Mouse (Mus musculus) lung, embryonic 14.5 days (tissue): ENCODE measurements around the gene Prima1. TPM values are rescaled to one million over a fixed set of nuclear protein-coding genes. Genes with fewer than 3 reads are reported as not detected.
A peak's percentile ranks its signal among the peaks of the same experiment; 100 is the strongest.

Source experiments
- ATAC-seq: fragments of 200-750 bp; cut with Nextera tagmentation; 2 replicates; pipeline ENCODE4 v1.8.0; 2017; ENCODE audit warnings: mild to moderate bottlenecking, moderate TSS enrichment, moderate library complexity; ENCODE audit not compliant: insufficient read depth
- DNase-seq: peaks from one replicate; pipeline ENCODE4 v3.0.0-alpha.2; 2015
- H3K27ac ChIP-seq: fragments of 300-500 bp; sonication (generic); 2 replicates; pipeline ENCODE4 v1.5.1; 2014; ENCODE audit warnings: low read depth, mild to moderate bottlenecking, moderate library complexity
- H3K27me3 ChIP-seq: fragments of 300-500 bp; sonication (generic); 2 replicates; pipeline ENCODE4 v1.6.1; 2014; ENCODE audit warnings: low read length, control low read depth; ENCODE audit not compliant: insufficient read depth
- H3K36me3 ChIP-seq: fragments of 300-500 bp; sonication (generic); 2 replicates; pipeline ENCODE4 v1.6.1; 2014; ENCODE audit warnings: control low read depth; ENCODE audit not compliant: insufficient read depth
- H3K4me1 ChIP-seq: fragments of 300-500 bp; sonication (generic); 2 replicates; pipeline ENCODE4 v1.6.1; 2014; ENCODE audit warnings: antibody characterized with exemption, control low read depth; ENCODE audit not compliant: insufficient read depth
- H3K4me2 ChIP-seq: fragments of 300-500 bp; sonication (generic); 2 replicates; pipeline ENCODE4 v1.6.1; 2014; ENCODE audit warnings: mild to moderate bottlenecking
- H3K4me3 ChIP-seq: fragments of 300-500 bp; sonication (generic); 2 replicates; pipeline ENCODE4 v1.5.1; 2014; ENCODE audit warnings: low read depth, low read length
- H3K9ac ChIP-seq: fragments of 300-500 bp; sonication (generic); 2 replicates; pipeline ENCODE4 v1.6.1; 2014
- H3K9me3 ChIP-seq: fragments of 300-500 bp; sonication (generic); 2 replicates; pipeline ENCODE4 v1.6.1; 2016; ENCODE audit warnings: low read depth, low read length, control low read depth
- CTCF ChIP-seq: IDR thresholded peaks from 2 replicates; pipeline ENCODE4 v1.5.1; 2016; ENCODE audit warnings: antibody characterized with exemption, low read depth
- WGBS: fragments of 180-500 bp; shearing (Covaris S2); extraction: QIAGEN DNeasy Blood & Tissue Kit; methylation state at CpG from one replicate; pipeline ENCODE4 v1.1.7; 2014; 5-methylcytosine and 5-hydroxymethylcytosine counted together
- polyA plus RNA-seq: library from polyadenylated mRNA; unstranded; fragments of >200 nt; fragmentation: Nextera tagmentation; extraction: Ambion mirVana; gene quantifications from 2 replicates; pipeline ENCODE4 v1.2.1, GENCODE M21; 2014

Prima1 gene
- 0.28 TPM in 1 of 2 replicates, not detected in the other for polyA plus RNA-seq

DNA sequence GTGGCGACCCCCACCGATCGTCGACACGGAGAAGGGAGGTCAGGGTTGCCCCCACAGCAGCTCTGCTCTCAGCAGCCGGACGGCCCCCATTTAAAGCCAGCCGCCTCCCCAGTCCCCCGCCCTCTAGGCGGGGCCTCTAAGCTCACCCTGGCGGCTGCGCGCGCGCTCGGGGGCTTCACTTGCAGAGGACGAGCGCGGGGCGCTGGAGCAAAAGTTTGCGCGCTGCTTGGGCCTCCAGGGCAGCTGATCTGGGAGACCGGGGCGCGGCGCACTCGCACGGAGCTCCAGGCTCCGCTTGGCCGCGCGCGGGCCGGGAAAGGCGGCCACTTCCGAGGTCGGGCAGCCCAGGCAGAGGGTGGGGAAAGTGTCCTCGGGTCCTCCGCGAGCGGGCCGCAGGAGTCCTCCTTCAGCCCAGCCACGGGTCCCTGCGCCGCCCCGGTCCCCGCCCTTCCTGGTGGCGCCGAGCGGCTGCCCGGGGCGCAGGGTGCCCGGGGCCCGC is at the start of gene Prima1:
Prima1 (minus strand) TSS at position 68 of the 499 bp plus-strand sequence.
- ATAC-seq = peak; percentile 88
- no peak for TF ChIP-seq CTCF
- Histone ChIP-seq H3K9me3 (no peaks in the 10 kb centered on the region), H3K36me3 (no peaks in the 10 kb centered on the region), H3K4me2 (peak within 1 kb of the TSS; percentile 89), H3K27me3 (peaks cover 20% of the 10 kb centered on the region), H3K9ac (peak within 1 kb of the TSS; percentile 68), H3K4me1 (no peaks in the 10 kb centered on the region), H3K27ac (peak within 1 kb of the TSS; percentile 63; the same call in 1 of the 2 replicates), H3K4me3 (peak within 1 kb of the TSS; percentile 61)
- WGBS = under 1% methylated on average over 53 of the region's 54 CpGs
- peak; percentile 89 for DNase-seq

GRCm38 (mm10) chr12:103287276-103287675 is 45.3 kb upstream of the Prima1 start:
- Histone ChIP-seq H3K36me3 (no peaks in the 10 kb centered on the region), H3K4me1 (no peaks in the 10 kb centered on the region), H3K9me3 (no peaks in the 10 kb centered on the region), H3K27me3 (no peaks in the 10 kb centered on the region), H3K4me3 (no peak overlapping the region), H3K9ac (no peak overlapping the region), H3K27ac (no peak overlapping the region), H3K4me2 (no peak overlapping the region)
- DNase-seq = no peak
- 75% methylated on average over 4 of the region's 4 CpGs for WGBS
- no peak for TF ChIP-seq CTCF
- no peak for ATAC-seq

DNA sequence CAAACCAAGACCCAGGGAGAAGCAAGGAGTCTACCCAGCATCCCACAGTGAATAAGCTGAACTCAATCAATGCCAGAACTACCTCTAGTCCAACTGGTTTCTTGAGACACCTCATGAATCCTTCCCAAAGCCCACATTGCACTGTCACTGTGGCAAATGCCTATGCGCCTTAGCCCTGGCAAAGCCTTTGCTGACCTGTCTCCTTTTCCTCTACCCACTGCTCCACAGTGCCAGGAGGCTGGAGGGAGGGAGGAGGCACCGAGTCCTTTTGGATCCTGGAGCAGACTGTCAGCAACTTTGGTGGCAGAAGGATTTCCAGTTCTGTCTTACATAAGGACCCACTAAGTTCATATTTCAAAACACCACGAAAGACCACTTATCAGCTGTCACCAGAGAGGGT is 41.5 kb upstream of the Prima1 start:
- Histone ChIP-seq H3K9me3 (no peaks in the 10 kb centered on the region), H3K36me3 (no peaks in the 10 kb centered on the region), H3K4me2 (no peak overlapping the region), H3K27me3 (no peaks in the 10 kb centered on the region), H3K4me3 (no peak overlapping the region), H3K27ac (no peak overlapping the region), H3K4me1 (no peaks in the 10 kb centered on the region), H3K9ac (no peak overlapping the region)
- 82% methylated on average over 3 of the region's 3 CpGs for WGBS
- TF ChIP-seq CTCF = no peak
- ATAC-seq (no peak), DNase-seq (no peak)

DNA sequence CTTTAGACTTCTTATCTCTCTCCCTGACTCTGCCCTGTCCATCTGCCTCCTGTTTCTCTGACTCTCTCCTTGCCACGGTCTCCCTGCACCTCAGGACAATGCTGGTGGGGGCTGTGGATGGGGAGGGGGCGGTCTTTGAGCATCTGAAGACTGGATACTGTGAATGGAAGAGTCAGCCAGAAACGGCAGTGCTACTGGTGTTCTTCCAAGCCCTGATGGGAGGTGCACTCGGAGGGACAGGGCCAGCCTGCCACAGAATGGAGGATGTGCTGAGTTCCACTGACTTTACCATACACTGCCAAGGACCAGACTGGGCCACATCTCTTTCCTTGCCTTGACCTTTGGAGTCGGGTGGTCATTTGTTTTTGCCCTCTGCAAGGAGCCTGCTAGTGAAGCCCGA is 41.0 kb upstream of the Prima1 start:
- Histone ChIP-seq H3K27me3 (no peaks in the 10 kb centered on the region), H3K4me2 (no peak overlapping the region), H3K4me3 (no peak overlapping the region), H3K9me3 (no peaks in the 10 kb centered on the region), H3K4me1 (no peaks in the 10 kb centered on the region), H3K27ac (no peak overlapping the region), H3K9ac (no peak overlapping the region), H3K36me3 (no peaks in the 10 kb centered on the region)
- DNase-seq = no peak
- no peak for TF ChIP-seq CTCF
- 58% methylated on average over 6 of the region's 6 CpGs for WGBS
- no peak for ATAC-seq

DNA sequence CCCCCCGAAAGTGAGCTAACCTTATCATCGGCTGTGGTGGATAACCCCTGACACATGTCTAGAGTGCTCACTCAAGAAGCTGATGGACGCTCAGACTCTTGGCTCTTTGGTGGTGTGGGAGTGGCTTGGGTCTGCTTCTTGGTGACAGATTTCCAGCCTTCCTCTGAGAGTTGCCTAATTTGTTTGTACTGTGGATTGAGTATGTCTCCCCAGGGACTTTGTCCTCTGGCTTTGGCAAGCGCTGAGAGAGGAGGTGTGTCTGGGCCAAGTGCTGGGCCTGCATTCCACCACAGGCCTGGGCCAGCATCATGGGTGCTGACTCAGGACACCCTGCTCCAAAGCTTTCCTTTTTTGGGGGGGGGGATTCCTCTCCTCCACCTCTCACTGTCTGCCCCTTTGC is 40.0 kb upstream of the Prima1 start:
- no peak for TF ChIP-seq CTCF

GRCm38 (mm10) chr12:103281491-103281890 is 39.5 kb upstream of the Prima1 start:
- ATAC-seq = no peak; the same call in 1 of the 2 replicates
- DNase-seq = no peak

More for the DNA sequence above, 40.0 kb upstream of the Prima1 start:
- DNase-seq (peak; percentile 27), ATAC-seq (peak; percentile 66; the same call in 1 of the 2 replicates)
- Histone ChIP-seq H3K9ac (no peak overlapping the region), H3K9me3 (no peaks in the 10 kb centered on the region), H3K27ac (no peak overlapping the region), H3K36me3 (no peaks in the 10 kb centered on the region), H3K4me2 (no peak overlapping the region), H3K27me3 (no peaks in the 10 kb centered on the region), H3K4me1 (no peaks in the 10 kb centered on the region), H3K4me3 (no peak overlapping the region)
- 31% methylated on average over 4 of the region's 4 CpGs for WGBS

GRCm38 (mm10) chr12:103276422-103276821 is 34.5 kb upstream of the Prima1 start:
- WGBS = 65% methylated on average over 4 of the region's 4 CpGs
- no peak for DNase-seq
- Histone ChIP-seq H3K36me3 (no peaks in the 10 kb centered on the region), H3K4me2 (no peak overlapping the region), H3K27me3 (no peaks in the 10 kb centered on the region), H3K27ac (no peak overlapping the region), H3K4me3 (no peak overlapping the region), H3K4me1 (no peaks in the 10 kb centered on the region), H3K9me3 (no peaks in the 10 kb centered on the region), H3K9ac (no peak overlapping the region)
- no peak for TF ChIP-seq CTCF
- no peak for ATAC-seq

More at GRCm38 (mm10) chr12:103281491-103281890, 39.5 kb upstream of the Prima1 start:
- no peak overlapping the region for H3K9ac ChIP-seq
- 31% methylated on average over 2 of the region's 2 CpGs for WGBS
- no peak overlapping the region for H3K27ac ChIP-seq
- no peaks in the 10 kb centered on the region for H3K27me3 ChIP-seq
- no peak overlapping the region for H3K4me2 ChIP-seq
- TF ChIP-seq CTCF = no peak
- no peaks in the 10 kb centered on the region for H3K4me1 ChIP-seq
- no peaks in the 10 kb centered on the region for H3K36me3 ChIP-seq
- no peak overlapping the region for H3K4me3 ChIP-seq
- H3K9me3 ChIP-seq = no peaks in the 10 kb centered on the region
